Comparison of ENCODE assay signal across 8 mouse cellular contexts in the genomic region with DNA sequence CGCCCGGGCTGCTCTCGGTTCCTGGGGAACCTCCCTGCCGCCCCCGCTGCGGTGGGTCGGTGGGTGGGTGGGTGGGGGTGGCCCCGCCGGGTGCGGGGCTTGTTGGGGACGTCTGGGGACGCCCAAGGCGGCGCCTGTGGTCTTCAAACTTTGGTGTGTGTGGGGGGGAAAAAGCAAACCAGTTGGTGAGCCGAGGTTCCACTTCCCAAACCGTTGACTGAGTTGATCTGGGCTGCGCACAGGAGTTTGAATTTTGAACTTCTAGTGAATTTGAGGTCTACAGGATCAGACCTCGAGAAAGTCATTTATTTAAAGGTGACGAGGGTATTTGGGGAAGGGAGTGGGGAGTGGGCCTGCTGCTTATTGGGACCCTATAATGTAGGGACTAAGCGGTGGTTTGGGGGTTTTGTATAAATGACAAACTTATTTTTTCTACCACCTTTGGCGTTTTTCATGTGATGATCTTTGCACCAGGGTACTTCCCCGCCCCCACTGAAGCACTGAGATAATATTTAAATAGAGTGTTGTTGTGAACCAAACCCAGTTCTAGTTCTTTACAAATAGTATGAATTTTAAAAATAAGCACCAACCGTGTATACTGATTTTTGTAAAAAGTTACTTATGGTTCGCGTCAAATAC. TPM values are rescaled to one million over a fixed set of nuclear protein-coding genes. Genes with fewer than 3 reads are reported as not detected.
DNase-seq lines count a peak whose midpoint lies in the region; ATAC-seq and TF ChIP-seq lines count a peak whose summit lies in the region.

No protein-coding gene starts in this region.

- no peak for TF ChIP-seq EP300 in liver, postnatal 0 days (IDR thresholded peaks at IDR 0.05; ENCODE audit: low read depth)

- DNase-seq in embryo, embryonic 10.5 days (ENCODE audit: low spot score) = peak; percentile 35
- DNase-seq in embryo, embryonic 11 days = no peak
- peak; percentile 59 for DNase-seq in A20 (ENCODE audit: low read depth, low spot score)
- DNase-seq in liver, postnatal 0 days = no peak
- no peak for DNase-seq in gastrocnemius, postnatal 36 days
- DNase-seq in thymus, adult 18-20 months = no peak

- no peaks in the 10 kb centered on the region for H3K36me3 ChIP-seq in forebrain, embryonic 16.5 days (ENCODE audit: control insufficient read depth, insufficient read depth)
- H3K36me3 ChIP-seq in liver, postnatal 0 days (replicated peaks; ENCODE audit: insufficient read depth, low read length) = peaks cover 8% of the 10 kb centered on the region; the same call in 1 of the 2 replicates

- WGBS in forebrain, embryonic 16.5 days = 20% methylated on average over 20 of the region's 25 CpGs
- 15% methylated on average over 25 of the region's 25 CpGs for WGBS in liver, postnatal 0 days (ENCODE audit: insufficient replicate concordance)

- intact Hi-C loops in gastrocnemius, postnatal 36 days (cut with DNase I) = no loop called here

- peaks cover 13% of the 10 kb centered on the region for H3K4me1 ChIP-seq in forebrain, embryonic 16.5 days (replicated peaks; ENCODE audit: control insufficient read depth, insufficient read depth, low read length)
- peaks cover 10% of the 10 kb centered on the region for H3K4me1 ChIP-seq in liver, postnatal 0 days (ENCODE audit: insufficient read depth)

- H3K9me3 ChIP-seq in forebrain, embryonic 16.5 days (ENCODE audit: control insufficient read depth, low read length) = 0 out of 2 replicates have a peak, but pooled peaks cover 2% of the 10 kb centered on the region
- H3K9me3 ChIP-seq in liver, postnatal 0 days (ENCODE audit: low read length) = no peaks in the 10 kb centered on the region

- peak overlapping the region; percentile 72 for H3K27ac ChIP-seq in forebrain, embryonic 16.5 days (ENCODE audit: low read length)
- H3K27ac ChIP-seq in liver, postnatal 0 days (ENCODE audit: low read depth) = peak overlapping the region; percentile 87

- no peak for TF ChIP-seq CTCF in liver, postnatal 0 days (IDR thresholded peaks at IDR 0.05; ENCODE audit: low read depth)

- ATAC-seq in forebrain, embryonic 16.5 days = no peak
- ATAC-seq in liver, postnatal 0 days = no peak; the same call in 1 of the 2 replicates
- ATAC-seq in inflammation-experienced regulatory T-cells, adult 6 months = no peak

- no peaks in the 10 kb centered on the region for H3K27me3 ChIP-seq in forebrain, embryonic 16.5 days (replicated peaks; ENCODE audit: control insufficient read depth, insufficient read depth, low read length)
- no peaks in the 10 kb centered on the region for H3K27me3 ChIP-seq in liver, postnatal 0 days (ENCODE audit: insufficient read depth, low read length)

- H3K4me3 ChIP-seq in forebrain, embryonic 16.5 days (replicated peaks; ENCODE audit: low read length) = peak overlapping the region; percentile 71
- peak overlapping the region; percentile 90 for H3K4me3 ChIP-seq in liver, postnatal 0 days (ENCODE audit: low read depth, low read length)

- peak overlapping the region; percentile 56 for H3K4me2 ChIP-seq in forebrain, embryonic 16.5 days (ENCODE audit: low read length)
- H3K4me2 ChIP-seq in liver, postnatal 0 days (ENCODE audit: low read depth, low read length) = peak overlapping the region; percentile 87

- H3K9ac ChIP-seq in forebrain, embryonic 16.5 days (replicated peaks; ENCODE audit: low read depth, low read length) = peak overlapping the region; percentile 83
- H3K9ac ChIP-seq in liver, postnatal 0 days (replicated peaks) = peak overlapping the region; percentile 90

RNA-seq across cellular contexts. Expression of a gene that starts 0.6 kb away (rescaled TPM):
- polyA plus RNA-seq in forebrain, embryonic 16.5 days (2015; fragmentation: Nextera tagmentation; extraction: Ambion mirVana) = 34.4 and 39.2 TPM in 2 replicates
- 15.1 and 15.3 TPM in 2 replicates for polyA plus RNA-seq in liver, postnatal 0 days (2015; fragmentation: Nextera tagmentation; extraction: Ambion mirVana)
- total RNA-seq in gastrocnemius, postnatal 36 days (2021) = 10 to 100 TPM; 17.8 to 18.8 TPM
- 10 to 100 TPM; 36.2 to 40.6 (median 39.9) TPM for polyA plus RNA-seq in inflammation-experienced regulatory T-cells, adult 6 months (2017; shearing (Covaris generic))

Comparison
In these comparisons a context has a peak if more than half of its experiments do, and no peak if none do; other contexts are left out.
1. DNase-seq: peak in embryo, embryonic 10.5 days (single experiment) and A20 (single experiment); none in embryo, embryonic 11 days (single experiment), liver, postnatal 0 days (single experiment), gastrocnemius, postnatal 36 days (0 of 2) and thymus, adult 18-20 months (0 of 2).